Mouse (Mus musculus): ENCODE measurements around the gene Tcn2. TPM values are rescaled to one million over a fixed set of nuclear protein-coding genes. Genes with fewer than 3 reads are reported as not detected.

The Tcn2 gene
- polyA plus RNA-seq, 1 experiment from 2014 or later: 37.3 TPM

DNA sequence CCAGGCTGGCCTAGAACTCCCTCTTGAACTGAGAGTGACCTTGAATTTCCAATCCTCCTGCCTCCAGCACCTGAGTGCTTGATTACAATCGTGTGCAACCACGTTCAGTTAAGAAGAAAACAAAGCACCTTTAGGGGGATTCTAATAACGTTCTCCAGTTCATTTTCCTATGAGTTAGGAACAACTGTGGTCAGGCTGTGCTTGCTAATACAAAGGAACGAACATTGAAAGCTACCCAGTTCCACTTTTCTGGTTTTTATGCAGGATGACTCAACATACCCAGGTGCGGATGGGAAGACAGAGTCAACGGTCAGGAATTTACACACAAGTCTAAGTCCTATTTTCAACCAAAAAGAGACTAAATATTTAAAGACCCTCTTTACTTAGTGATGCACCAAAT is 38.0 kb downstream of the Tcn2 start:
- H3K4me3 ChIP-seq (ENCODE audit: low read depth, low read length): no peak overlapping the region
- H3K27ac ChIP-seq (ENCODE audit: low read length): no peak overlapping the region
- H3K9me3 ChIP-seq (replicated peaks; ENCODE audit: control insufficient read depth, low read length): no peaks in the 10 kb centered on the region
- no peak overlapping the region for H3K9ac ChIP-seq (ENCODE audit: low read depth, low read length)
- H3K27me3 ChIP-seq (ENCODE audit: control insufficient read depth, insufficient read depth, low read depth, low read length): no peaks in the 10 kb centered on the region
- H3K36me3 ChIP-seq (ENCODE audit: control insufficient read depth, insufficient read depth): no peaks in the 10 kb centered on the region
- WGBS (ENCODE audit: insufficient replicate concordance): 53% methylated on average over 6 of the region's 6 CpGs
- no peak for ATAC-seq (ENCODE audit: low read depth)
- H3K4me2 ChIP-seq (ENCODE audit: low read depth, low read length): no peak overlapping the region
- peaks cover 7% of the 10 kb centered on the region for H3K4me1 ChIP-seq (ENCODE audit: control insufficient read depth, low read depth, low read length)

DNA sequence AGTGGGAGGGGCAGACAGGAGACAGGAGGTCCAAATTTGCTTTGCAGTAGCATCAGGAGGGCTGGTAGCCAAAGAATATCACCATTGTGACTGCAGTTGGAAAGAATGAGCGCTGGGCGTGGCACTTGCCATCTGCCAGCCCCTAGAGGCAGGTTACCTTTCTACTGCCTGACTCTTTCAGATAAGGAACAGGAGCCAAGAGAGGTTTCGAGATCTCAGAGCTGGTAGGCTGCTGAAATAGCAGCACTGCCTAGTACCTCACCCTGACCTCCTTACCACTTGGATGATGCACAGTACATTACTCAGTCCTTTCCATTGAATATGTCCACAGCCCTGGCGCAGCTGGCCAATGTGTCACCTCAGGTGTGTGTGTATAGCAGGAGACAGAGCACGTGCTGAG is 44.6 kb downstream of the Tcn2 start:
- H3K27ac ChIP-seq (ENCODE audit: low read length): no peak overlapping the region
- 42% methylated on average over 5 of the region's 5 CpGs for WGBS (ENCODE audit: insufficient replicate concordance)
- no peak overlapping the region for H3K9ac ChIP-seq (ENCODE audit: low read depth, low read length)
- no peaks in the 10 kb centered on the region for H3K36me3 ChIP-seq (ENCODE audit: control insufficient read depth, insufficient read depth)
- no peaks in the 10 kb centered on the region for H3K27me3 ChIP-seq (ENCODE audit: control insufficient read depth, insufficient read depth, low read depth, low read length)
- no peaks in the 10 kb centered on the region for H3K9me3 ChIP-seq (replicated peaks; ENCODE audit: control insufficient read depth, low read length)
- no peak overlapping the region for H3K4me3 ChIP-seq (ENCODE audit: low read depth, low read length)
- ATAC-seq (ENCODE audit: low read depth): peak; percentile 75
- peaks cover 8% of the 10 kb centered on the region for H3K4me1 ChIP-seq (ENCODE audit: control insufficient read depth, low read depth, low read length)
- H3K4me2 ChIP-seq (ENCODE audit: low read depth, low read length): no peak overlapping the region

DNA sequence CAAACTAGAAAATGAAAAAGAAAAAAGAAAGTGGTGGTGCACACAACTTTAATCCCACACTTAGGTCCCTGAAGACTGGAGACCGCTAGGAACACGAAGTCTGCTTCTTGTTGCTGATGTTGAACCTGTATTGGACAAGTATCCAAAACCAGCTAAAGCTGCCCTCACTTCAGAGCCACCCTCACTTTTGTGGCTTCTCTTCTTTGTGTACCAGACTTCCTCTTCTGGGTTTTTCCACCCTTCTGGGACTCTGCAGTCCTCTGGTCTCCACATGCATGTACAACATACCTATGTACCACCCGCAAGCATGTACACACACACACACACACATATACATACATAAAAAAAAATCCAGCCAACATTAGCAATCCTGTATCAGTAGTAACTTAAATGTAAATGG is 48.2 kb downstream of the Tcn2 start:
- ATAC-seq (ENCODE audit: low read depth): no peak
- H3K4me3 ChIP-seq (ENCODE audit: low read depth, low read length): no peak overlapping the region
- no peaks in the 10 kb centered on the region for H3K27me3 ChIP-seq (ENCODE audit: control insufficient read depth, insufficient read depth, low read depth, low read length)
- no peaks in the 10 kb centered on the region for H3K9me3 ChIP-seq (replicated peaks; ENCODE audit: control insufficient read depth, low read length)
- no peak overlapping the region for H3K9ac ChIP-seq (ENCODE audit: low read depth, low read length)
- no peaks in the 10 kb centered on the region for H3K36me3 ChIP-seq (ENCODE audit: control insufficient read depth, insufficient read depth)
- H3K27ac ChIP-seq (ENCODE audit: low read length): no peak overlapping the region
- H3K4me2 ChIP-seq (ENCODE audit: low read depth, low read length): no peak overlapping the region
- WGBS (ENCODE audit: insufficient replicate concordance): 46% methylated on average over 3 of the region's 3 CpGs
- peaks cover 8% of the 10 kb centered on the region for H3K4me1 ChIP-seq (ENCODE audit: control insufficient read depth, low read depth, low read length)

DNA sequence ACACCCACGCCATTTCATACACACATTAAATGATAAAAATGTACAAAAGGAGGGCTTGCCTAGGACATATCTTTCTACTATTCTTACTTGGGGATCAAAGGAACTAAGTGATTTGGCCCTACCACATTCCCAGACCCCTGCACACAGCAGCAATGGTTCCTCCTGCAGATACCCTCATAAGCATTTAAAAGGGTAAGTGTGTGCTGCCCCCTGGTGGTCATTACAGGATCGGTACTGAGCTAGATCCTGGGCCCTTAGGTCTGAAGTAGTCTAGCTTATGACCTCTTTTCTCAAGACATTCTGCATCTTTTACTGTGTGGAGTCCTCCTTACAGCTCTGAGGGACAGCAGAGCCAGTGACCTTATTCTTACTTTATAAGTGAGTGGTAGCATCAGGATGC is 52.1 kb downstream of the Tcn2 start:
- no peak overlapping the region for H3K4me3 ChIP-seq (ENCODE audit: low read depth, low read length)
- H3K4me2 ChIP-seq (ENCODE audit: low read depth, low read length): no peak overlapping the region
- H3K27ac ChIP-seq (ENCODE audit: low read length): no peak overlapping the region
- no peak overlapping the region for H3K9ac ChIP-seq (ENCODE audit: low read depth, low read length)
- no peaks in the 10 kb centered on the region for H3K36me3 ChIP-seq (ENCODE audit: control insufficient read depth, insufficient read depth)
- no peaks in the 10 kb centered on the region for H3K9me3 ChIP-seq (replicated peaks; ENCODE audit: control insufficient read depth, low read length)
- no peaks in the 10 kb centered on the region for H3K4me1 ChIP-seq (ENCODE audit: control insufficient read depth, low read depth, low read length)
- 40% methylated on average over 2 of the region's 2 CpGs for whole genome bisulfite sequencing (ENCODE audit: insufficient replicate concordance)
- H3K27me3 ChIP-seq (ENCODE audit: control insufficient read depth, insufficient read depth, low read depth, low read length): no peaks in the 10 kb centered on the region
- no peak for ATAC-seq (ENCODE audit: low read depth)

DNA sequence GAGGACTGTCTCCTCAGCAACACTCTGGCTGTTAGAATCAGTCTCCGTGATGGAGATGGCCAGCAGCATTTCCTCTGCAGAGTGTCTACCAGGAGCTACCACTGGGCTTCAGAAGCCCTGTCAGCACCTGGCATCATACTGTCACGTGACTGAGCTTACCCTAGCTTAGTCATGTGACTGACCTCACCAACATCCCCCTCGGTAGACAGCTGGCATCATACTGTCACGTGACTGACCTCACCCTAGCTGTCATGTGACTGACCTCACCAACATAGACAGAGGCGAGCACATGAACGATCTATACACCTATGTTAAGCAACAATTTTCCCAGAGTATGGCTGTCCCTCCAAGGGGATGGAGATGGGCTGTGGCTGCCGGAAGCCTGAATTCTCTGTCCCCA is 53.3 kb downstream of the Tcn2 start:
- Histone ChIP-seq H3K27me3 (ENCODE audit: control insufficient read depth, insufficient read depth, low read depth, low read length) (no peaks in the 10 kb centered on the region), H3K4me2 (ENCODE audit: low read depth, low read length) (no peak overlapping the region), H3K36me3 (ENCODE audit: control insufficient read depth, insufficient read depth) (no peaks in the 10 kb centered on the region), H3K9me3 (replicated peaks; ENCODE audit: control insufficient read depth, low read length) (no peaks in the 10 kb centered on the region), H3K9ac (ENCODE audit: low read depth, low read length) (no peak overlapping the region), H3K4me1 (ENCODE audit: control insufficient read depth, low read depth, low read length) (no peaks in the 10 kb centered on the region), H3K27ac (ENCODE audit: low read length) (no peak overlapping the region), H3K4me3 (ENCODE audit: low read depth, low read length) (no peak overlapping the region)
- no peak for ATAC-seq (ENCODE audit: low read depth)
- 57% methylated on average over 7 of the region's 7 CpGs for WGBS (ENCODE audit: insufficient replicate concordance)

DNA sequence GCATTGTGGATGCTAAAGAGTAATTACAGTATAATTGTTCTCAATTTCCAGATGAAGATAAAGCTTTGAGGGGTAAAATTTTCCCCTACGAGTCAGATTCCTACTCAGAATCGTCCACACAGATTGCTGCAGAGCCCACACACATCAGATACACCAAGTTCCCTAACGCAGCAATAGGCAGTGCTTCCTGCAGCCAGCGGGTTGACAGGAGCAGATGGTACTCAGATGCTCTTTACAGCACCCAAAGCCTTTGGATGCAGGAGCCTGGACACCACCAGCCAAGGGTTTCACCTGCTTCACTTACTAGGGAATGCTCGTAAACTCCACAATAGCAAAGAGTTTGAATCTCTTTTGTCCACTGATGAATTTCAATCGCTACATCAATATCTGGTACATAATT is 55.5 kb downstream of the Tcn2 start:
- no peak overlapping the region for H3K4me2 ChIP-seq (ENCODE audit: low read depth, low read length)
- no peak overlapping the region for H3K9ac ChIP-seq (ENCODE audit: low read depth, low read length)
- no peak overlapping the region for H3K27ac ChIP-seq (ENCODE audit: low read length)
- ATAC-seq (ENCODE audit: low read depth): no peak
- H3K27me3 ChIP-seq (ENCODE audit: control insufficient read depth, insufficient read depth, low read depth, low read length): no peaks in the 10 kb centered on the region
- no peaks in the 10 kb centered on the region for H3K36me3 ChIP-seq (ENCODE audit: control insufficient read depth, insufficient read depth)
- H3K4me3 ChIP-seq (ENCODE audit: low read depth, low read length): no peak overlapping the region
- H3K9me3 ChIP-seq (replicated peaks; ENCODE audit: control insufficient read depth, low read length): no peaks in the 10 kb centered on the region
- H3K4me1 ChIP-seq (ENCODE audit: control insufficient read depth, low read depth, low read length): no peaks in the 10 kb centered on the region
- WGBS (ENCODE audit: insufficient replicate concordance): 49% methylated on average over 6 of the region's 6 CpGs

Other genes with a start within 250 kb of the Tcn2 start
- gene Osbp2, start 68.3 kb downstream of the Tcn2 start, polyA plus RNA-seq (2015; fragmentation: Nextera tagmentation; extraction: Ambion mirVana): 0.09 and 0.12 TPM in 2 replicates
- 0.06 TPM in 1 of 2 replicates, not detected in the other for gene 4921536K21Rik, start 37.1 kb downstream of the Tcn2 start, polyA plus RNA-seq (2015; fragmentation: Nextera tagmentation; extraction: Ambion mirVana)
- 0.22 and 0.28 TPM in 2 replicates for gene Dusp18, start 36.9 kb downstream of the Tcn2 start, polyA plus RNA-seq (2015; fragmentation: Nextera tagmentation; extraction: Ambion mirVana)
- gene Slc35e4, start 17.5 kb downstream of the Tcn2 start, polyA plus RNA-seq (2015; fragmentation: Nextera tagmentation; extraction: Ambion mirVana): 0.25 and 0.51 TPM in 2 replicates
- 32.4 and 37.9 TPM in 2 replicates for gene Pes1, start 31.8 kb upstream of the Tcn2 start, polyA plus RNA-seq (2015; fragmentation: Nextera tagmentation; extraction: Ambion mirVana)
- gene 4930556J24Rik, start 44.6 kb upstream of the Tcn2 start, polyA plus RNA-seq (2015; fragmentation: Nextera tagmentation; extraction: Ambion mirVana): 0.07 and 0.12 TPM in 2 replicates
- gene Gal3st1, start 51.5 kb upstream of the Tcn2 start, polyA plus RNA-seq (2015; fragmentation: Nextera tagmentation; extraction: Ambion mirVana): 1.0 and 2.1 TPM in 2 replicates
- 4.7 and 6.3 TPM in 2 replicates for gene Sec14l4, start 99.3 kb upstream of the Tcn2 start, polyA plus RNA-seq (2015; fragmentation: Nextera tagmentation; extraction: Ambion mirVana)
- not detected in 2 replicates for gene Sec14l3, start 132.7 kb upstream of the Tcn2 start, polyA plus RNA-seq (2015; fragmentation: Nextera tagmentation; extraction: Ambion mirVana)
- gene Mtfp1, start 163.3 kb upstream of the Tcn2 start, polyA plus RNA-seq (2015; fragmentation: Nextera tagmentation; extraction: Ambion mirVana): 17.9 and 19.7 TPM in 2 replicates
- gene Sec14l2, start 191.3 kb upstream of the Tcn2 start, polyA plus RNA-seq (2015; fragmentation: Nextera tagmentation; extraction: Ambion mirVana): 11.6 and 12.0 TPM in 2 replicates
- 4.6 and 5.0 TPM in 2 replicates for gene Rnf215, start 203.0 kb upstream of the Tcn2 start, polyA plus RNA-seq (2015; fragmentation: Nextera tagmentation; extraction: Ambion mirVana)
- 0.39 and 0.79 TPM in 2 replicates for gene Ccdc157, start 228.1 kb upstream of the Tcn2 start, polyA plus RNA-seq (2015; fragmentation: Nextera tagmentation; extraction: Ambion mirVana)
- 15.9 and 18.2 TPM in 2 replicates for gene Sf3a1, start 228.2 kb upstream of the Tcn2 start, polyA plus RNA-seq (2015; fragmentation: Nextera tagmentation; extraction: Ambion mirVana)